Mouse (Mus musculus): ENCODE results near the gene Dock3. TPM values are rescaled to one million over a fixed set of nuclear protein-coding genes. Genes with fewer than 3 reads are reported as not detected.

The Dock3 gene
- polyA plus RNA-seq, 1 experiment from 2014 or later, result 16.3 TPM

DNA sequence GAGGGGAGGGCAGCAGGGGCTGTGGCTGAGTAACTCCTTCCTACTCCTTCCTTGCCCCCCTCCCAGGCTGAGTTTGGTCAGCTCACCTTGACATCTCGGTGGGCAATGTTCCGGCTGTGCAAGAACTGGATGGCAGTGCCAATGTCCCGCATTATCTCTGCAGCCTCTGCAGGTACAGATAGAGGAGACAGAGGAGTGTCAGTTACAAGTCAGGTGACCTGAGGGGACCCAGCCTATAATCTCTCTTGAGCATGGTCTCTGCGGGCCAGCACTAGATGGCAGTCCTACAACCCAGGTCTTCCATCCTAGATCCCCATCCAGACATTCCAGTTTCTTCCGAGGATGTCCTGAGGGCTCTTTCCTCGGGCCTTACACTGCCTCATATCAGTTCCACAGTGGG lies 30.1 kb upstream of the Dock3 start:
- no peak for ATAC-seq
- Histone ChIP-seq H3K9ac (ENCODE audit: low read depth, low read length) (no peak overlapping the region), H3K36me3 (ENCODE audit: control insufficient read depth, insufficient read depth, low read length) (no peaks in the 10 kb centered on the region), H3K4me3 (ENCODE audit: low read depth, low read length) (no peak overlapping the region), H3K27me3 (ENCODE audit: control insufficient read depth, insufficient read depth, low read depth, low read length) (no peaks in the 10 kb centered on the region), H3K4me1 (ENCODE audit: control insufficient read depth, insufficient read depth, low read length) (no peaks in the 10 kb centered on the region), H3K27ac (ENCODE audit: low read length) (no peak overlapping the region), H3K9me3 (replicated peaks; ENCODE audit: control insufficient read depth, low read length, poor library complexity, severe bottlenecking) (no peaks in the 10 kb centered on the region), H3K4me2 (ENCODE audit: low read length) (no peak overlapping the region)
- WGBS, result 79% methylated on average over 6 of the region's 6 CpGs

DNA sequence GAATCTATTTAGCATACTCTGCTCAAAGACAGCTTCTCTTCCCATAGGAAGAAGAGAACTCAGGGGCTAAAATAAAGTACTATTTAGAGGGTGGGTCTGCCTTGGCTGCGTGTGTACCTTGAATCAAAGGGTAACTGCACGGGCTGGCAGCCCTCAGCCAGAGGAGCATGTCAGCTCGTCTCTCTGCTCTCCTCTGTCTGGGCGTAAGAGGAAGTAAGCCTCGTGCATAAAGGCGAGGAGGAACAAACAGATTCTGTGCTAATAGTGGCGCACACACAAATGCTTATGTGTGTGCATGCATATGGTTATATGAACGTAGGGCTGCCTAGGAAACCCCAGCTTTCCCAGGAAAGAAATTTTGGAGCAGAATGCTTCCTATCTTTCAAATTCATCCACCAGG lies 29.1 kb upstream of the Dock3 start:
- Histone ChIP-seq H3K4me2 (ENCODE audit: low read length) (no peak overlapping the region), H3K9me3 (replicated peaks; ENCODE audit: control insufficient read depth, low read length, poor library complexity, severe bottlenecking) (no peaks in the 10 kb centered on the region), H3K4me3 (ENCODE audit: low read depth, low read length) (no peak overlapping the region), H3K4me1 (ENCODE audit: control insufficient read depth, insufficient read depth, low read length) (peaks cover 2% of the 10 kb centered on the region), H3K36me3 (ENCODE audit: control insufficient read depth, insufficient read depth, low read length) (no peaks in the 10 kb centered on the region), H3K27me3 (ENCODE audit: control insufficient read depth, insufficient read depth, low read depth, low read length) (no peaks in the 10 kb centered on the region), H3K9ac (ENCODE audit: low read depth, low read length) (no peak overlapping the region), H3K27ac (ENCODE audit: low read length) (no peak overlapping the region)
- 62% methylated on average over 8 of the region's 8 CpGs for WGBS
- no peak for ATAC-seq

DNA sequence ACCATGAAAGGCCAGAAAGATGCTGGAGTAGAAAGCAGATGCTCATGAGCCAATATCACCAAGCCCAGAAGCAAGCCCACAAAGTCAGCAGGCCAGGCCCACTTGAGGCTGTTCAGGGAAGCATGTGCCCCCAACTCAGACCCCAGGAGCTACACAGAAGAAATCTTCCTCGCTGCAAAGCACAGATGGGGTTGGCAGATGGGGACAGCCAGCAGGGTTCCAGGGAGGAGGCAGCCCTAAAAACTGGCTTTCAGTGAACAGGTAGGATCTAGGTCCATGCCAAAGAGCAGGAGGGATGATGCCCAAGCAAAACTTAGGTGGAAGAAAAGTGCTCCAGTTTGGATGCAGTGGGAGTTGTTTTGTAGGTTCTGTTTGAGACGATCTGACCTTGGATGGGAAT lies 28.7 kb upstream of the Dock3 start:
- ATAC-seq, result no peak
- no peak overlapping the region for H3K27ac ChIP-seq (ENCODE audit: low read length)
- H3K9ac ChIP-seq (ENCODE audit: low read depth, low read length), result no peak overlapping the region
- 47% methylated on average over 2 of the region's 2 CpGs for WGBS
- no peak overlapping the region for H3K4me2 ChIP-seq (ENCODE audit: low read length)
- no peaks in the 10 kb centered on the region for H3K36me3 ChIP-seq (ENCODE audit: control insufficient read depth, insufficient read depth, low read length)
- H3K4me1 ChIP-seq (ENCODE audit: control insufficient read depth, insufficient read depth, low read length), result peaks cover 6% of the 10 kb centered on the region
- H3K4me3 ChIP-seq (ENCODE audit: low read depth, low read length), result no peak overlapping the region
- H3K9me3 ChIP-seq (replicated peaks; ENCODE audit: control insufficient read depth, low read length, poor library complexity, severe bottlenecking), result no peaks in the 10 kb centered on the region
- H3K27me3 ChIP-seq (ENCODE audit: control insufficient read depth, insufficient read depth, low read depth, low read length), result no peaks in the 10 kb centered on the region

DNA sequence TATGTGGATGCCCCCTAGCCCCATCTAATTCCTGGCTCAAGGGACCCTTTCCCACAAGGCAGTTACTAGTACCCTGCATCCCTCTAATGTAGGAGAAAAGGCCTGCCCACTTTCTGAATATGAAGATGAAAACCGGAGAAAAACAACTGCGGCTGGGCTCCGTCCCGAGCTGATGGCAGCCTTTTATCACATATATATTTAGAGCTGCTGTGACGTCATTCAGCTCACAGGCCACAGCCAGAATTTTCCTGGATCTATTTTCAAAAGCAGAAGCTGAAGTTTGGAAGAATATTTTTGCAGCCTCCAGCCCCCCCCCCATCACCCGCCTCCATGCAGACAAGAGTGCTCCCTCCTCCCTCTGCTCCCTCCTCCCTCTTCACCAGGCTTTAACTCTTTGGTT lies 27.9 kb upstream of the Dock3 start:
- no peak for ATAC-seq
- H3K4me3 ChIP-seq (ENCODE audit: low read depth, low read length), result no peak overlapping the region
- H3K4me1 ChIP-seq (ENCODE audit: control insufficient read depth, insufficient read depth, low read length), result peaks cover 14% of the 10 kb centered on the region
- H3K27me3 ChIP-seq (ENCODE audit: control insufficient read depth, insufficient read depth, low read depth, low read length), result no peaks in the 10 kb centered on the region
- H3K9ac ChIP-seq (ENCODE audit: low read depth, low read length), result no peak overlapping the region
- H3K9me3 ChIP-seq (replicated peaks; ENCODE audit: control insufficient read depth, low read length, poor library complexity, severe bottlenecking), result no peaks in the 10 kb centered on the region
- no peaks in the 10 kb centered on the region for H3K36me3 ChIP-seq (ENCODE audit: control insufficient read depth, insufficient read depth, low read length)
- no peak overlapping the region for H3K4me2 ChIP-seq (ENCODE audit: low read length)
- no peak overlapping the region for H3K27ac ChIP-seq (ENCODE audit: low read length)
- 78% methylated on average over 6 of the region's 6 CpGs for WGBS

DNA sequence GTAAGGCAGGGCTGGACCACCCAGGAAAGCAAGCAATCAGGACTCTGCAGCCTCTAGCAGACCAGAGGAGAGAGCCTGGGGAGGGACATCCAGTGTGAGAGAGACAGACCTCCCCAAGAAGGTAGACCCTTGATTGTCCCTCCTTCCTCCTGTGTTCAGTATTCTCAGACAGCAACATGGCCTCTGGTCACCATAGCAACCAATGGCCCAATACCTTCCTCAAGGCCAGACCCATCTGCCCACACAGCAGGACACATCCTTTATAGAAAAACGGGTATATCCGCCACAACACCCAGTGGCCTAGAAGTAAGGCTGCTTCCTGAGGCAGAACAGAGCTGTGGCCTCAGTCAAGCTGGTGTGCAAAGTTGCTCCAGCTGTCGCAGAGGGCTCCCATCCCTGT lies 23.9 kb upstream of the Dock3 start:
- no peak overlapping the region for H3K4me3 ChIP-seq (ENCODE audit: low read depth, low read length)
- H3K27me3 ChIP-seq (ENCODE audit: control insufficient read depth, insufficient read depth, low read depth, low read length), result no peaks in the 10 kb centered on the region
- no peak overlapping the region for H3K9ac ChIP-seq (ENCODE audit: low read depth, low read length)
- 23% methylated on average over 3 of the region's 3 CpGs for WGBS
- ATAC-seq, result peak; percentile 40; the same call in 1 of the 2 replicates
- H3K9me3 ChIP-seq (replicated peaks; ENCODE audit: control insufficient read depth, low read length, poor library complexity, severe bottlenecking), result no peaks in the 10 kb centered on the region
- H3K4me1 ChIP-seq (ENCODE audit: control insufficient read depth, insufficient read depth, low read length), result peaks cover 25% of the 10 kb centered on the region
- no peak overlapping the region for H3K4me2 ChIP-seq (ENCODE audit: low read length)
- no peaks in the 10 kb centered on the region for H3K36me3 ChIP-seq (ENCODE audit: control insufficient read depth, insufficient read depth, low read length)
- peak overlapping the region; percentile 62 for H3K27ac ChIP-seq (ENCODE audit: low read length)

DNA sequence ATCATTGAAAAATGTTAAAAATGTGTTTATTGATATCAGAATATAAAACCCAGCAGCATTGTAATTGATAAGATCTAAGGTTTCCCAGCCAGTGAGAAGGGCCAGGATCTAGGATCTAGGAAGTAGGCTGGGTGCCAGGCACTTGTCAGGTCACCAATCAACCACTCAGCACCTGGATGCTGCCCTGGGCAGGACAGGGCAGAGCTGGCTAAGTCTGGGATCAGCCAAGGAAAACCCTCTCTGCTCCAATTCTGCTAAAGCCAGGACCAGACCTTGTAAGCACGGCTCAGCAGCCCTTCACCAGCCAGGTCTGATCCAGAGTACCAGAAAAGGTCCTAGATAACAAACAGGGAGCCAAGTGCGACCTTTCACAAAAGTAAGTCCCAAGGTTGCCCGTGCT lies 23.2 kb upstream of the Dock3 start:
- H3K4me1 ChIP-seq (ENCODE audit: control insufficient read depth, insufficient read depth, low read length), result peaks cover 25% of the 10 kb centered on the region
- ATAC-seq, result no peak
- peak overlapping the region; percentile 22; the same call in 1 of the 2 replicates for H3K4me2 ChIP-seq (ENCODE audit: low read length)
- 91% methylated on average over 3 of the region's 3 CpGs for WGBS
- peak overlapping the region; percentile 62 for H3K27ac ChIP-seq (ENCODE audit: low read length)
- H3K36me3 ChIP-seq (ENCODE audit: control insufficient read depth, insufficient read depth, low read length), result no peaks in the 10 kb centered on the region
- H3K27me3 ChIP-seq (ENCODE audit: control insufficient read depth, insufficient read depth, low read depth, low read length), result no peaks in the 10 kb centered on the region
- H3K9ac ChIP-seq (ENCODE audit: low read depth, low read length), result no peak overlapping the region
- H3K4me3 ChIP-seq (ENCODE audit: low read depth, low read length), result no peak overlapping the region
- no peaks in the 10 kb centered on the region for H3K9me3 ChIP-seq (replicated peaks; ENCODE audit: control insufficient read depth, low read length, poor library complexity, severe bottlenecking)

DNA sequence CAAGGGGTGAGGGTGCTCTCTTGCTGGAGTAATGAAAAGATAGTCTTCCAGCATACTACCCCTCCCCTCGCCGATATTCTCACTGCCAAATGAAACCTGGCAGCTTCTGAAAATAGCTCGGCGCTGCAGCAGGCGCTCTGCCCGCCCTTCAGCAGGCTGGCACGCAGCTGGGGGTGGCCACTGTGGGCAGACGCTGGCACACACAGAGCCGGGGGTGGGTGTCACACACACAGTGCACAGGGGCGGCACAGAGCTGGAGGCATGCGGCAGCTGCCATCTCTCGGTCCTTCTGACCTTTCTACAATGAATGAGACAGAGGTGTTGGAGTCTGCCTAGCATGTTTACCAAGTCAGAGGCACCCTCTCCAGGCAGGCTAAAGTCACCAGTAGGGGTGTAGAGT lies 22.8 kb upstream of the Dock3 start:
- 65% methylated on average over 12 of the region's 12 CpGs for WGBS
- H3K4me2 ChIP-seq (ENCODE audit: low read length), result peak overlapping the region; percentile 22; the same call in 1 of the 2 replicates
- H3K27ac ChIP-seq (ENCODE audit: low read length), result 0 out of 2 replicates have a peak overlapping the region, but pooled peaks have one; percentile 54
- no peaks in the 10 kb centered on the region for H3K36me3 ChIP-seq (ENCODE audit: control insufficient read depth, insufficient read depth, low read length)
- H3K9me3 ChIP-seq (replicated peaks; ENCODE audit: control insufficient read depth, low read length, poor library complexity, severe bottlenecking), result no peaks in the 10 kb centered on the region
- no peak overlapping the region for H3K9ac ChIP-seq (ENCODE audit: low read depth, low read length)
- H3K4me1 ChIP-seq (ENCODE audit: control insufficient read depth, insufficient read depth, low read length), result peaks cover 25% of the 10 kb centered on the region
- no peaks in the 10 kb centered on the region for H3K27me3 ChIP-seq (ENCODE audit: control insufficient read depth, insufficient read depth, low read depth, low read length)
- peak; percentile 82 for ATAC-seq
- H3K4me3 ChIP-seq (ENCODE audit: low read depth, low read length), result no peak overlapping the region

DNA sequence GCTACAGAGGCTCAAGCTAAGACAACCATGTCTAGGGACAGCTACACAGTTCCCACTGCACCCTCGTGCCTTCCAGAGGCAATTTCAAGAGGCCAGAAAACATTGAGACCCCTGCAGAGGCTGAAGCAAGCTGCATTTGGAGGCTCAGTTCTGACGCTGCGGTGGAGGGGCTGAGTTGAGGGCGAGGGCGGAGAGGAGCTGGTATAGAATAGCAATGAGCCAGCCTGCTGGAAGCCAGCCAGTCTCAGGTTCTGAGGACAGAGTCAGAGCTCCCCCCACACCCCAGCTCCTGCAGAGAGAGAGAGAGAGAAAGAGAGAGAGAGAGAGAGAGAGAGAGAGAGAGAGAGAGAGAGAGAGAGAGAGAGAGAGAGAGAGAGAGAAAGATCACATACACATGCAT lies 20.5 kb upstream of the Dock3 start:
- Histone ChIP-seq H3K9ac (ENCODE audit: low read depth, low read length) (peak overlapping the region; percentile 4; the same call in 1 of the 2 replicates), H3K4me2 (ENCODE audit: low read length) (0 out of 2 replicates have a peak overlapping the region, but pooled peaks have one; percentile 0), H3K4me3 (ENCODE audit: low read depth, low read length) (no peak overlapping the region), H3K9me3 (replicated peaks; ENCODE audit: control insufficient read depth, low read length, poor library complexity, severe bottlenecking) (no peaks in the 10 kb centered on the region), H3K36me3 (ENCODE audit: control insufficient read depth, insufficient read depth, low read length) (no peaks in the 10 kb centered on the region), H3K27ac (ENCODE audit: low read length) (peak overlapping the region; percentile 74), H3K27me3 (ENCODE audit: control insufficient read depth, insufficient read depth, low read depth, low read length) (no peaks in the 10 kb centered on the region), H3K4me1 (ENCODE audit: control insufficient read depth, insufficient read depth, low read length) (peaks cover 25% of the 10 kb centered on the region)
- 0 out of 2 replicates have a peak, but pooled peaks have one; percentile 43 for ATAC-seq
- WGBS, result 1% methylated on average over 4 of the region's 5 CpGs

DNA sequence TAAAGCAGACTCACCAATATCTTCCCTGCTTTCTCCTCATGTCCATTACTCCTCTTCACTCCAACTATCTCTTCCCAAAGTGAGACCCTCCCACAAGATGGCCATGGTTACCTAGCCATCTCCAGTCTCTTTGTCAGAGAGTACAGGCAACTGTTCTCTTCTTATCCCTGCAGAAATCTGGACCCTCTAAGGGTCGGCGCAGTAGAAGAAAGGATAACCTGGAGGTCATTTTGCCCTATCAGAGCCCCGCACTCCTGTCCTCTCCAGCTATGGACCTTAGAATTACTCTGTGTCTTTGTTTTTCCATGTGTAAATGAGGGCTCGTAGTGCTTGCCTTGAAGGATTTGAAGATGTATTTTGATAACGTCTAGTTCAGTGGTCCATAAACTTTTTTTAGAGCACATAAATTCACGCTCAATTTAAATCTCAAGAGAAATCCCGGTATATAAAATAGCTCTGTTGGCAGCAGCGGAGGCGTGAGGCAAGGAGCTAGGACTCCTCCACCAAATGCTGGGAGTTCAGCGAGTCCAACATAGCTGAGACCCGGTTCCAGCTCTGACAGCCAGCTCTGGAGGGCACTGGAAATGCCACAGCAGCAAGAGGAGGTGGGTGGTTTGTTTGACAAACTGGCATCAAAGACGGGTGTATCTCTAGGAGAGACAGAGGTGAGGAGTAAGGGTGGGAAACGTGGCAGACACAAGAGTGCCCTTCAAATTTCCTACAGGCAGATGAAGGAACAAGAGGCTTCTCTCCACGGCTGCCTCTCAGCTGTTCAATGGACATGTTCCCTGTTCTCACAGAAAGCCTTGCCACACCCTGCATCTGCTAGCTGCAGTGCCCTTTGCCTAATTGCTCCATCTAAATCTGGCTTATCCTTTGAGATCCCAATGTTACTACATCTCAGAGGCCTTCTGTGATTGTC lies 19.0 kb upstream of the Dock3 start:
- WGBS, result 84% methylated on average over 14 of the region's 14 CpGs
- H3K4me2 ChIP-seq (ENCODE audit: low read length), result no peak overlapping the region
- H3K36me3 ChIP-seq (ENCODE audit: control insufficient read depth, insufficient read depth, low read length), result no peaks in the 10 kb centered on the region
- no peak overlapping the region for H3K4me3 ChIP-seq (ENCODE audit: low read depth, low read length)
- H3K27me3 ChIP-seq (ENCODE audit: control insufficient read depth, insufficient read depth, low read depth, low read length), result no peaks in the 10 kb centered on the region
- H3K9ac ChIP-seq (ENCODE audit: low read depth, low read length), result no peak overlapping the region
- peaks cover 22% of the 10 kb centered on the region for H3K4me1 ChIP-seq (ENCODE audit: control insufficient read depth, insufficient read depth, low read length)
- no peak for ATAC-seq
- no peaks in the 10 kb centered on the region for H3K9me3 ChIP-seq (replicated peaks; ENCODE audit: control insufficient read depth, low read length, poor library complexity, severe bottlenecking)
- no peak overlapping the region for H3K27ac ChIP-seq (ENCODE audit: low read length)

Measured in midbrain, embryonic 16.5 days (tissue).